Mouse (Mus musculus): ENCODE results near the gene Cdh19. TPM values are rescaled to one million over a fixed set of nuclear protein-coding genes. Genes with fewer than 3 reads are reported as not detected.

The Cdh19 gene
- total RNA-seq (2017): not detected in 3 replicates

- no peak for ATAC-seq (replicated peaks; ENCODE audit: insufficient number of reproducible peaks, low FRiP score, low TSS enrichment, poor library complexity, severe bottlenecking)
Measured at GRCm38 (mm10) chr1:110977484-110977883, at the start of gene Cdh19. Gene Cdh19, minus strand, starts transcription at chr1:110977584.

GRCm38 (mm10) chr1:111020434-111021060, 43.2 kb upstream of the Cdh19 start:
- no peak for ATAC-seq (replicated peaks; ENCODE audit: insufficient number of reproducible peaks, low FRiP score, low TSS enrichment, poor library complexity, severe bottlenecking)

- ATAC-seq (replicated peaks; ENCODE audit: insufficient number of reproducible peaks, low FRiP score, low TSS enrichment, poor library complexity, severe bottlenecking): no peak
Measured at GRCm38 (mm10) chr1:111017640-111018039, 40.3 kb upstream of the Cdh19 start.

GRCm38 (mm10) chr1:110989824-110990223, 12.4 kb upstream of the Cdh19 start:
- ATAC-seq (replicated peaks; ENCODE audit: insufficient number of reproducible peaks, low FRiP score, low TSS enrichment, poor library complexity, severe bottlenecking): no peak

GRCm38 (mm10) chr1:110969201-110969600, 8.2 kb downstream of the Cdh19 start:
- ATAC-seq (replicated peaks; ENCODE audit: insufficient number of reproducible peaks, low FRiP score, low TSS enrichment, poor library complexity, severe bottlenecking): no peak

GRCm38 (mm10) chr1:110909752-110910151, 67.6 kb downstream of the Cdh19 start:
- no peak for ATAC-seq (replicated peaks; ENCODE audit: insufficient number of reproducible peaks, low FRiP score, low TSS enrichment, poor library complexity, severe bottlenecking)

- ATAC-seq (replicated peaks; ENCODE audit: insufficient number of reproducible peaks, low FRiP score, low TSS enrichment, poor library complexity, severe bottlenecking): no peak
Measured at GRCm38 (mm10) chr1:110909218-110909617, 68.2 kb downstream of the Cdh19 start.

- ATAC-seq (replicated peaks; ENCODE audit: insufficient number of reproducible peaks, low FRiP score, low TSS enrichment, poor library complexity, severe bottlenecking): no peak
Measured at GRCm38 (mm10) chr1:110904266-110904665, 73.1 kb downstream of the Cdh19 start.
